Mouse (Mus musculus) cortical plate, adult 2 months (tissue): Measurements from ENCODE around the gene Rnf130. TPM values are rescaled to one million over a fixed set of nuclear protein-coding genes. Genes with fewer than 3 reads are reported as not detected.
A peak's percentile ranks its signal among the peaks of the same experiment; 100 is the strongest.

Experiments used
- H3K27ac ChIP-seq: fragments of 200-500 bp; 2 replicates; pipeline ENCODE4 v1.5.1; 2012; ENCODE audit warnings: low read length, control low read depth, inconsistent platforms; ENCODE audit not compliant: insufficient read depth
- H3K4me1 ChIP-seq: fragments of 200-500 bp; 2 replicates; pipeline ENCODE4 v1.6.1; 2011; ENCODE audit warnings: low read length; ENCODE audit not compliant: control insufficient read depth, insufficient read depth
- H3K4me3 ChIP-seq: fragments of 200-500 bp; 2 replicates; pipeline ENCODE4 v1.5.1; 2011; ENCODE audit warnings: mild to moderate bottlenecking, low read length, control low read depth; ENCODE audit not compliant: insufficient read depth
- CTCF ChIP-seq: fragments of 200-500 bp; IDR thresholded peaks from 2 replicates; pipeline ENCODE4 v1.5.1; 2011; ENCODE audit warnings: mild to moderate bottlenecking, control low read depth, low read length; ENCODE audit not compliant: insufficient read depth; ENCODE audit errors: extremely low read depth
- POLR2A ChIP-seq: fragments of 200-500 bp; IDR thresholded peaks from 2 replicates; pipeline ENCODE4 v1.6.1; 2011; ENCODE audit warnings: mild to moderate bottlenecking, low read length, control low read depth; ENCODE audit not compliant: insufficient read depth; ENCODE audit errors: extremely low read depth
- polyA plus RNA-seq: library from polyadenylated mRNA; depleted of rRNA; stranded (reverse); fragments of >200 nt; gene quantifications from 2 replicates; pipeline ENCODE4 v1.2.3, GENCODE M21; 2012; rRNA removed

Rnf130 gene
- polyA plus RNA-seq: 50.5 and 58.1 TPM in 2 replicates

GRCm38 (mm10) chr11:50024833-50025720 lies at the start of gene Rnf130:
Rnf130 (plus strand) TSS chr11:50025346.
- TF ChIP-seq CTCF: no peak
- peak; percentile 89; the same call in 1 of the 2 replicates for TF ChIP-seq POLR2A
- H3K4me1 ChIP-seq: peaks cover 10% of the 10 kb centered on the region
- peak within 1 kb of the TSS; percentile 73 for H3K4me3 ChIP-seq
- H3K27ac ChIP-seq: peak within 1 kb of the TSS; percentile 99

GRCm38 (mm10) chr11:49977963-49978568 lies 47.1 kb upstream of the Rnf130 start:
- Histone ChIP-seq H3K27ac (no peak overlapping the region), H3K4me3 (no peak overlapping the region), H3K4me1 (no peaks in the 10 kb centered on the region)
- no peak for TF ChIP-seq POLR2A
- TF ChIP-seq CTCF: no peak

- Histone ChIP-seq H3K4me1 (no peaks in the 10 kb centered on the region), H3K4me3 (no peak overlapping the region), H3K27ac (no peak overlapping the region)
- no peak for TF ChIP-seq POLR2A
- no peak for TF ChIP-seq CTCF
These were observed 46.2 kb upstream of the Rnf130 start for GRCm38 (mm10) chr11:49978935-49979334.

- Histone ChIP-seq H3K4me1 (no peaks in the 10 kb centered on the region), H3K4me3 (no peak overlapping the region), H3K27ac (no peak overlapping the region)
- TF ChIP-seq CTCF (no peak), POLR2A (no peak)
These were observed 44.4 kb upstream of the Rnf130 start for GRCm38 (mm10) chr11:49980681-49981235.

GRCm38 (mm10) chr11:49981321-49981963 lies 43.7 kb upstream of the Rnf130 start:
- no peaks in the 10 kb centered on the region for H3K4me1 ChIP-seq
- no peak overlapping the region for H3K4me3 ChIP-seq
- TF ChIP-seq CTCF (no peak), POLR2A (no peak)
- H3K27ac ChIP-seq: no peak overlapping the region

GRCm38 (mm10) chr11:49982094-49982493 lies 43.1 kb upstream of the Rnf130 start:
- Histone ChIP-seq H3K27ac (no peak overlapping the region), H3K4me1 (no peaks in the 10 kb centered on the region), H3K4me3 (no peak overlapping the region)
- TF ChIP-seq POLR2A (no peak), CTCF (no peak)

GRCm38 (mm10) chr11:49982881-49983280 lies 42.3 kb upstream of the Rnf130 start:
- H3K4me3 ChIP-seq: no peak overlapping the region
- H3K27ac ChIP-seq: no peak overlapping the region
- TF ChIP-seq POLR2A (no peak), CTCF (no peak)
- H3K4me1 ChIP-seq: no peaks in the 10 kb centered on the region

- no peaks in the 10 kb centered on the region for H3K4me1 ChIP-seq
- TF ChIP-seq POLR2A (no peak), CTCF (no peak)
- no peak overlapping the region for H3K27ac ChIP-seq
- no peak overlapping the region for H3K4me3 ChIP-seq
These were observed 41.1 kb upstream of the Rnf130 start for GRCm38 (mm10) chr11:49983875-49984552.

- H3K27ac ChIP-seq: no peak overlapping the region
- H3K4me3 ChIP-seq: no peak overlapping the region
- no peak for TF ChIP-seq CTCF
- TF ChIP-seq POLR2A: no peak
- no peaks in the 10 kb centered on the region for H3K4me1 ChIP-seq
These were observed 40.1 kb upstream of the Rnf130 start for GRCm38 (mm10) chr11:49985009-49985408.
